Mouse (Mus musculus) embryo, embryonic 9.5 days (tissue): ENCODE results near the gene Mid1.

ENCODE experiments used
- DNase-seq: peaks from one replicate; pipeline ENCODE4 v3.0.0-alpha.2; 2017; ENCODE audit errors: extremely low spot score

The Mid1 gene

GRCm38 (mm10) chrX:169883536-169884272 is 198.7 kb downstream of the Mid1 start:
- no peak for DNase-seq

- no peak for DNase-seq
Measured at GRCm38 (mm10) chrX:169890541-169890940, 205.5 kb downstream of the Mid1 start.

GRCm38 (mm10) chrX:169892100-169892499 is 207.1 kb downstream of the Mid1 start:
- DNase-seq, result no peak

- no peak for DNase-seq
Measured at GRCm38 (mm10) chrX:169892631-169893030, 207.6 kb downstream of the Mid1 start.

- DNase-seq, result no peak
Measured at GRCm38 (mm10) chrX:169899227-169899950, 214.4 kb downstream of the Mid1 start.

GRCm38 (mm10) chrX:169902860-169903259 is 217.9 kb downstream of the Mid1 start:
- DNase-seq, result no peak

GRCm38 (mm10) chrX:169903656-169904055 is 218.7 kb downstream of the Mid1 start:
- DNase-seq, result no peak

- DNase-seq, result peak; percentile 48
Measured at GRCm38 (mm10) chrX:169906054-169906508, 221.1 kb downstream of the Mid1 start.

GRCm38 (mm10) chrX:169909898-169910297 is 224.9 kb downstream of the Mid1 start:
- no peak for DNase-seq

GRCm38 (mm10) chrX:169915738-169916137 is 230.7 kb downstream of the Mid1 start:
- DNase-seq, result no peak

- no peak for DNase-seq
Measured at GRCm38 (mm10) chrX:169922541-169922940, 237.5 kb downstream of the Mid1 start.

GRCm38 (mm10) chrX:169923417-169923816 is 238.4 kb downstream of the Mid1 start:
- DNase-seq, result no peak

- DNase-seq, result peak; percentile 38
Measured at GRCm38 (mm10) chrX:169925600-169925999, 240.6 kb downstream of the Mid1 start.

GRCm38 (mm10) chrX:169927110-169927817 is 242.3 kb downstream of the Mid1 start:
- no peak for DNase-seq

- DNase-seq, result no peak
Measured at GRCm38 (mm10) chrX:169930868-169931267, 245.9 kb downstream of the Mid1 start.

GRCm38 (mm10) chrX:169933228-169933627 is 248.2 kb downstream of the Mid1 start:
- no peak for DNase-seq

- no peak for DNase-seq
Measured at GRCm38 (mm10) chrX:169937119-169937719, 252.2 kb downstream of the Mid1 start.

GRCm38 (mm10) chrX:169940531-169940930 is 255.5 kb downstream of the Mid1 start:
- DNase-seq, result no peak

- no peak for DNase-seq
Measured at GRCm38 (mm10) chrX:169950596-169950995, 265.6 kb downstream of the Mid1 start.

- DNase-seq, result no peak
Measured at GRCm38 (mm10) chrX:169969337-169969736, 284.3 kb downstream of the Mid1 start.

- peak; percentile 6 for DNase-seq
Measured at GRCm38 (mm10) chrX:169969765-169970164, 284.8 kb downstream of the Mid1 start.

GRCm38 (mm10) chrX:169970546-169970945 is 285.5 kb downstream of the Mid1 start:
- DNase-seq, result peak; percentile 1
